Mouse (Mus musculus): Measurements from ENCODE around the gene Nckipsd. TPM values are rescaled to one million over a fixed set of nuclear protein-coding genes. Genes with fewer than 3 reads are reported as not detected.

Nckipsd gene
- 1.4 TPM in 1 of 2 replicates, not detected in the other for polyA plus RNA-seq (2012; ENCODE audit: insufficient read depth, low replicate concordance)

- TF ChIP-seq FLI1 (IDR thresholded peaks at IDR 0.05; ENCODE audit: low read length) (no peak), GATA1 (IDR thresholded peaks at IDR 0.05; ENCODE audit: borderline replicate concordance, low read length) (no peak)
- Histone ChIP-seq H3K9me3 (no peaks in the 10 kb centered on the region), H3K4me1 (peaks cover 22% of the 10 kb centered on the region), H3K4me3 (replicated peaks) (peak within 1 kb of the TSS; percentile 99), H3K27me3 (replicated peaks) (peaks cover 17% of the 10 kb centered on the region), H3K36me3 (replicated peaks; ENCODE audit: low read length) (peaks cover 62% of the 10 kb centered on the region)
Observed at GRCm38 (mm10) chr9:108808163-108808665, at the start of gene Nckipsd. Nckipsd (plus strand) TSS chr9:108808368.

- Histone ChIP-seq H3K4me3 (replicated peaks) (no peak overlapping the region), H3K27me3 (replicated peaks) (peaks cover 13% of the 10 kb centered on the region), H3K36me3 (replicated peaks; ENCODE audit: low read length) (no peaks in the 10 kb centered on the region), H3K4me1 (no peaks in the 10 kb centered on the region), H3K9me3 (peaks cover 8% of the 10 kb centered on the region)
- TF ChIP-seq GATA1 (IDR thresholded peaks at IDR 0.05; ENCODE audit: borderline replicate concordance, low read length): no peak
- TF ChIP-seq FLI1 (IDR thresholded peaks at IDR 0.05; ENCODE audit: low read length): no peak
Observed at GRCm38 (mm10) chr9:108759121-108759520, 49.0 kb upstream of the Nckipsd start.

GRCm38 (mm10) chr9:108759805-108760204 is 48.4 kb upstream of the Nckipsd start:
- H3K36me3 ChIP-seq (replicated peaks; ENCODE audit: low read length): no peaks in the 10 kb centered on the region
- TF ChIP-seq FLI1 (IDR thresholded peaks at IDR 0.05; ENCODE audit: low read length): no peak
- no peak for TF ChIP-seq GATA1 (IDR thresholded peaks at IDR 0.05; ENCODE audit: borderline replicate concordance, low read length)
- peaks cover 8% of the 10 kb centered on the region for H3K27me3 ChIP-seq (replicated peaks)
- no peaks in the 10 kb centered on the region for H3K4me1 ChIP-seq
- no peak overlapping the region for H3K4me3 ChIP-seq (replicated peaks)
- H3K9me3 ChIP-seq: peaks cover 8% of the 10 kb centered on the region

GRCm38 (mm10) chr9:108761561-108761960 is 46.6 kb upstream of the Nckipsd start:
- Histone ChIP-seq H3K4me3 (replicated peaks) (no peak overlapping the region), H3K9me3 (peaks cover 8% of the 10 kb centered on the region), H3K27me3 (replicated peaks) (peaks cover 9% of the 10 kb centered on the region), H3K4me1 (no peaks in the 10 kb centered on the region), H3K36me3 (replicated peaks; ENCODE audit: low read length) (no peaks in the 10 kb centered on the region)
- TF ChIP-seq FLI1 (IDR thresholded peaks at IDR 0.05; ENCODE audit: low read length) (no peak), GATA1 (IDR thresholded peaks at IDR 0.05; ENCODE audit: borderline replicate concordance, low read length) (no peak)

- no peaks in the 10 kb centered on the region for H3K36me3 ChIP-seq (replicated peaks; ENCODE audit: low read length)
- H3K27me3 ChIP-seq (replicated peaks): peaks cover 11% of the 10 kb centered on the region
- no peaks in the 10 kb centered on the region for H3K4me1 ChIP-seq
- TF ChIP-seq GATA1 (IDR thresholded peaks at IDR 0.05; ENCODE audit: borderline replicate concordance, low read length) (no peak), FLI1 (IDR thresholded peaks at IDR 0.05; ENCODE audit: low read length) (no peak)
- H3K9me3 ChIP-seq: peaks cover 1% of the 10 kb centered on the region
- no peak overlapping the region for H3K4me3 ChIP-seq (replicated peaks)
Observed at GRCm38 (mm10) chr9:108764971-108765370, 43.2 kb upstream of the Nckipsd start.

GRCm38 (mm10) chr9:108776614-108777013 is 31.6 kb upstream of the Nckipsd start:
- Histone ChIP-seq H3K4me3 (replicated peaks) (no peak overlapping the region), H3K36me3 (replicated peaks; ENCODE audit: low read length) (no peaks in the 10 kb centered on the region), H3K9me3 (peaks cover 14% of the 10 kb centered on the region), H3K4me1 (peaks cover 28% of the 10 kb centered on the region), H3K27me3 (replicated peaks) (peaks cover 11% of the 10 kb centered on the region)
- no peak for TF ChIP-seq FLI1 (IDR thresholded peaks at IDR 0.05; ENCODE audit: low read length)
- TF ChIP-seq GATA1 (IDR thresholded peaks at IDR 0.05; ENCODE audit: borderline replicate concordance, low read length): no peak

- TF ChIP-seq GATA1 (IDR thresholded peaks at IDR 0.05; ENCODE audit: borderline replicate concordance, low read length) (no peak), FLI1 (IDR thresholded peaks at IDR 0.05; ENCODE audit: low read length) (no peak)
- H3K36me3 ChIP-seq (replicated peaks; ENCODE audit: low read length): no peaks in the 10 kb centered on the region
- H3K27me3 ChIP-seq (replicated peaks): peaks cover 10% of the 10 kb centered on the region
- H3K4me3 ChIP-seq (replicated peaks): no peak overlapping the region
- H3K9me3 ChIP-seq: peaks cover 11% of the 10 kb centered on the region
- H3K4me1 ChIP-seq: peaks cover 32% of the 10 kb centered on the region
Observed at GRCm38 (mm10) chr9:108777276-108777675, 30.9 kb upstream of the Nckipsd start.

- H3K36me3 ChIP-seq (replicated peaks; ENCODE audit: low read length): peaks cover under 1% of the 10 kb centered on the region
- peaks cover 5% of the 10 kb centered on the region; the same call in 1 of the 2 replicates for H3K9me3 ChIP-seq
- H3K4me1 ChIP-seq: peaks cover 45% of the 10 kb centered on the region
- H3K4me3 ChIP-seq (replicated peaks): no peak overlapping the region
- TF ChIP-seq GATA1 (IDR thresholded peaks at IDR 0.05; ENCODE audit: borderline replicate concordance, low read length) (no peak), FLI1 (IDR thresholded peaks at IDR 0.05; ENCODE audit: low read length) (no peak)
- H3K27me3 ChIP-seq (replicated peaks): peaks cover 6% of the 10 kb centered on the region
Observed at GRCm38 (mm10) chr9:108780959-108781358, 27.2 kb upstream of the Nckipsd start.

GRCm38 (mm10) chr9:108781891-108782290 is 26.3 kb upstream of the Nckipsd start:
- Histone ChIP-seq H3K9me3 (peaks cover 5% of the 10 kb centered on the region; the same call in 1 of the 2 replicates), H3K4me1 (peaks cover 46% of the 10 kb centered on the region), H3K4me3 (replicated peaks) (no peak overlapping the region), H3K27me3 (replicated peaks) (peaks cover 2% of the 10 kb centered on the region), H3K36me3 (replicated peaks; ENCODE audit: low read length) (peaks cover 8% of the 10 kb centered on the region)
- TF ChIP-seq FLI1 (IDR thresholded peaks at IDR 0.05; ENCODE audit: low read length): no peak
- TF ChIP-seq GATA1 (IDR thresholded peaks at IDR 0.05; ENCODE audit: borderline replicate concordance, low read length): no peak

- no peak for TF ChIP-seq GATA1 (IDR thresholded peaks at IDR 0.05; ENCODE audit: borderline replicate concordance, low read length)
- no peak for TF ChIP-seq FLI1 (IDR thresholded peaks at IDR 0.05; ENCODE audit: low read length)
- peak overlapping the region; percentile 96 for H3K4me3 ChIP-seq (replicated peaks)
Observed at GRCm38 (mm10) chr9:108782836-108783547, 25.2 kb upstream of the Nckipsd start.

More at GRCm38 (mm10) chr9:108782836-108783547, 25.2 kb upstream of the Nckipsd start:
- Histone ChIP-seq H3K4me1 (peaks cover 46% of the 10 kb centered on the region), H3K36me3 (replicated peaks; ENCODE audit: low read length) (peaks cover 17% of the 10 kb centered on the region), H3K27me3 (replicated peaks) (peaks cover 2% of the 10 kb centered on the region), H3K9me3 (peaks cover 3% of the 10 kb centered on the region; the same call in 1 of the 2 replicates)

All from megakaryocyte, embryonic 14.5 days (primary cell).